Mouse (Mus musculus) cortical plate, adult 2 months (tissue): ENCODE data around the gene Snap25.

ENCODE experiments used
- CTCF ChIP-seq: fragments of 200-500 bp; IDR thresholded peaks from 2 replicates; pipeline ENCODE4 v1.5.1; 2011; ENCODE audit warnings: mild to moderate bottlenecking, control low read depth, low read length; ENCODE audit not compliant: insufficient read depth; ENCODE audit errors: extremely low read depth
- POLR2A ChIP-seq: fragments of 200-500 bp; IDR thresholded peaks from 2 replicates; pipeline ENCODE4 v1.6.1; 2011; ENCODE audit warnings: mild to moderate bottlenecking, low read length, control low read depth; ENCODE audit not compliant: insufficient read depth; ENCODE audit errors: extremely low read depth

DNA sequence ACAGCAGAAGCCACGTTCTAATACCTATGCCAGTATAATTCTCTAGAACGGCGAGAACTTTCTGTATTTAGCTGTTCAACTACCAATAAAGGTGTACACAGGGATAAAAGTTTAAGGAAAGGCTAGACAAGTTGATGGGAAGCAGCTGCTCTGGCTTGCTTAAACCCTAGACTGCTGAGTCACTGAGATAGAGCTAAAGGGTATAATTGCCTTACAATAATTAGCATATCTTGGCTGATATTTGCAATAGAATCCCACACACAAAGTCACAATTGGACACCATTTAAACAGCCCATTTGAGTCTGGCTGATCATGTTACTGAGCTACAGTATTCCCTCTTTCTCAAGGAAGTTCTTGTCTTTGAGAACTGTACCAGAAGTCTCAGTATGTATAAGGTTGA lies 65.4 kb downstream of the Snap25 start:
- no peak for TF ChIP-seq POLR2A
- no peak for TF ChIP-seq CTCF
